Mouse (Mus musculus) embryonic facial prominence, embryonic 10.5 days (tissue): Measurements from ENCODE around the gene Ttll11. TPM values are rescaled to one million over a fixed set of nuclear protein-coding genes. Genes with fewer than 3 reads are reported as not detected.

Experiments used
- DNase-seq: peaks from one replicate; pipeline ENCODE4 v3.0.0-alpha.2; 2017; ENCODE audit warnings: low spot score
- H3K27ac ChIP-seq: fragments of 300-500 bp; sonication (generic); replicated peaks from 2 replicates; pipeline ENCODE4 v1.5.1; 2016; ENCODE audit warnings: mild to moderate bottlenecking
- H3K27me3 ChIP-seq: fragments of 300-500 bp; sonication (generic); replicated peaks from 2 replicates; pipeline ENCODE4 v1.6.1; 2016; ENCODE audit warnings: low read depth, mild to moderate bottlenecking; ENCODE audit not compliant: poor library complexity, severe bottlenecking
- H3K36me3 ChIP-seq: fragments of 300-500 bp; sonication (generic); replicated peaks from 2 replicates; pipeline ENCODE4 v1.6.1; 2016; ENCODE audit warnings: mild to moderate bottlenecking, moderate library complexity
- H3K4me1 ChIP-seq: fragments of 300-500 bp; sonication (generic); 2 replicates; pipeline ENCODE4 v1.6.1; 2016
- H3K4me3 ChIP-seq: fragments of 300-500 bp; sonication (generic); 2 replicates; pipeline ENCODE4 v1.5.1; 2016; ENCODE audit warnings: mild to moderate bottlenecking, moderate library complexity
- H3K9me3 ChIP-seq: fragments of 300-500 bp; sonication (generic); 2 replicates; pipeline ENCODE4 v1.6.1; 2016; ENCODE audit warnings: mild to moderate bottlenecking
- WGBS: fragments of 180-500 bp; shearing (Covaris S2); methylation state at CpG from one replicate; pipeline ENCODE4 v1.1.7; 2016; 5-methylcytosine and 5-hydroxymethylcytosine counted together
- polyA plus RNA-seq: library from polyadenylated mRNA; unstranded; fragments of >200 nt; fragmentation: Nextera tagmentation; extraction: Ambion mirVana; gene quantifications from 2 replicates; pipeline ENCODE4 v1.2.1, GENCODE M21; 2016

The Ttll11 gene
- polyA plus RNA-seq, 1 experiment from 2014 or later, result 0.85 TPM

DNA sequence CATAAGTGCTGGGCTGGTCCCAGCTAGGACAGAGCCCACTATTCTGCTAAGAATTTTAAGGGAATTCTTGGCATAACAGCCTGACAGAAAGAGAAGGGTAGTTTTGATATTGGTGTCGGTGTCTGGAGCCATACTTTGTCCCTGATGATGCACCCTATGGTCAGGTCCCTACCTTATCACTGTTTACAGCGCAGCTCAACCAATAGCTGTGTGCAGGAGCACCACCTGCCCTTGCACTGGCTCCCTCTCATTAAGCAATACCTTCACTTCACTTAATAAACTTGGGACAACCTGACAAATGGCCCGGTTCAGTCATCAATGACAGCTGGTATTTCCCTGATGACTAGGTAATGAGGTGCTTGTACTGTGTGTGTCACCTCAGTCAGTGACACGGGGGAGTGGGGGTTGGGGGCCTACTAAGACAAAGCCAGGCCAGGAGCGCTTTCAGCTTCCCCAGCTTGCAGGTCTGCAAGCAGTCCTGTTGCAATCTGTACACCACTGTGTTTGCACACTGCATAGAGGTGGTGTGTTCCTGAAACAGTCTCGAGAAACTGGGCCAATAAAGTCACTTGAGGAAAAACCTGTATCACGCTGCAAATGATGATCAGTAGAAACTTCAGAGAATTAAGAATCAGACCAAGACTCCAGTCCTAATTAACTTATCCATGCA, 22.1 kb downstream of the Ttll11 start:
- Histone ChIP-seq H3K36me3 (no peaks in the 10 kb centered on the region), H3K4me1 (peaks cover 4% of the 10 kb centered on the region), H3K27ac (no peak overlapping the region), H3K4me3 (no peak overlapping the region), H3K9me3 (no peaks in the 10 kb centered on the region), H3K27me3 (no peaks in the 10 kb centered on the region)
- no peak for DNase-seq
- WGBS, result 76% methylated on average over 7 of the region's 7 CpGs

DNA sequence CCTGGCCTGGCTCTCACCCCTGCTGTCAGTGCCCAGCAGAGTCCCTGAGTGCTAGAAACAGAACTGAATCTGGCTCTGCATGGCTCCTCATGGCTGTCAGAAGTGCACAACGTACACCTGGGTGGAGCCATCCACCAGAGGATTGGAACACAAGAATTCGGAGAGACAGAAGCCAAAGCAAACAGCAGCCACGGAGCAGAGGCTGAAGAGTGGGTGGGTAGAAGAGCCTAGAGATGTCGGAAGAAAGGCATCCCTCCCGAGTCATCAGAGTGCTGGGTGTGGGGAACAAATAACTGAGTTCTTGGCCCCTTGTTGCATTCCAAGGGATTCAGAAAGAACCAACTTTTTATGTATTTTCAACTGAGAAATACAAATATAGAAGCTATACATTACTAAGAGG, 24.5 kb downstream of the Ttll11 start:
- no peak for DNase-seq
- peaks cover 12% of the 10 kb centered on the region for H3K4me1 ChIP-seq
- no peak overlapping the region for H3K4me3 ChIP-seq
- no peaks in the 10 kb centered on the region for H3K9me3 ChIP-seq
- 52% methylated on average over 5 of the region's 5 CpGs for WGBS
- H3K27ac ChIP-seq, result no peak overlapping the region
- no peaks in the 10 kb centered on the region for H3K36me3 ChIP-seq
- no peaks in the 10 kb centered on the region for H3K27me3 ChIP-seq

DNA sequence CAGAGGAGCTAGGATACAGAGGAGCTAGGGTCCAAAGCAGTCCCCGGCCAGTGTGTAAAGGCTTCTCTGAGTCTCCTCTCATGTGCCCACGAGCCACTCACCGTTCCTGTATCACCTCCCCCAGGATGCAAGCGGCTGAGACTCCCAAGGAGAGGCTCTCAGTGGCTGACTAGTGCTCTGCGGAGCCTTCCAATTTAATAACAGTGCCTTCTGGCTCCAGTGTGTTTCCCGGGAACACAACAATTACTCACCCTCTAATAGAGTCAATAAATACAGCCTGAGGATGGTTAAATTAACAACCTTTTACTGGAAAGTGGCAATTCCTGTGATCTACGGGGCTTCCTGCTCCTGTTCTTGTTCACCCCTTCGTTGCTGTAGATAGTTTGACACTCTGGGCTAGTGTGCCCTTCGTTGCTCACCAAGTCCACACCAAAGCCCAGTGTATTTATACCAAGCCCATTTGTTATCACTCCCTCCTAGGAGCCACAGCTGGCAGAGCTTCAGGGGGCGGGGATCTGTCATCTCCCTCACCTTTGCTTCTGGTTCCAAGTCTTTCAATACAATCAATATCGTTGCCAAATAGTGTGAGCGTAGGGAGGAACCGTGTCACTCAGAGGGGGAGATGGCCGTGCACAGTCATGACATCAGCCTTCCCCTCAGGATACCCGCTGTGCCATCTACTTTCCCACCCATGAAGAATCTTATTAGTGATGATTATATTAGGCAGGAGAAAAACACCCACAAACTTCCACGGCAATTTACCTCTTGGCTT, 27.3 kb downstream of the Ttll11 start:
- H3K36me3 ChIP-seq, result no peaks in the 10 kb centered on the region
- no peak overlapping the region; the same call in 1 of the 2 replicates for H3K27ac ChIP-seq
- H3K4me1 ChIP-seq, result peaks cover 12% of the 10 kb centered on the region
- DNase-seq, result no peak
- no peaks in the 10 kb centered on the region for H3K27me3 ChIP-seq
- 0 out of 2 replicates have a peak, but pooled peaks cover 4% of the 10 kb centered on the region for H3K9me3 ChIP-seq
- 79% methylated on average over 16 of the region's 16 CpGs for WGBS
- no peak overlapping the region for H3K4me3 ChIP-seq

DNA sequence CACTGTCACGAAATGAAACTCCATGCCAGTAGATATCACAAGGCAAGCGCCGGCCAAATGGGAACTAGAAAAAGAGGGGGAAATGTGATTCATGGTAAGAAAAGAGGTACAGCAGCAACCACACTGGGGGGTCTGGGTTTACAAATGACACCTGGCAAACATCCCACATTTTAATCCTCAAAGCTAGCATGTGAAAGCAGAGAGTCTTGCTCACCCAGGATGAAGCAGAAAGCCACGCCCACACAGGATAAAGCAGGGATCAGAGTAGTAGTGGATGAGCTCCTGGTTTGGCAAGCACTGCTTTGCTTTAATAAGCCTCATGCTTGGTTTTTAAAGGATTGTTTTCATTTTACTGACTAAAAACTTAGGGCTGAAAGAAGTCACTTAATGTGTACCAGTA, 34.8 kb downstream of the Ttll11 start:
- DNase-seq, result no peak
- Histone ChIP-seq H3K36me3 (no peaks in the 10 kb centered on the region), H3K27me3 (no peaks in the 10 kb centered on the region), H3K4me1 (peaks cover 9% of the 10 kb centered on the region), H3K27ac (no peak overlapping the region), H3K9me3 (0 out of 2 replicates have a peak, but pooled peaks cover 4% of the 10 kb centered on the region), H3K4me3 (no peak overlapping the region)
- 90% methylated on average over 4 of the region's 4 CpGs for WGBS

DNA sequence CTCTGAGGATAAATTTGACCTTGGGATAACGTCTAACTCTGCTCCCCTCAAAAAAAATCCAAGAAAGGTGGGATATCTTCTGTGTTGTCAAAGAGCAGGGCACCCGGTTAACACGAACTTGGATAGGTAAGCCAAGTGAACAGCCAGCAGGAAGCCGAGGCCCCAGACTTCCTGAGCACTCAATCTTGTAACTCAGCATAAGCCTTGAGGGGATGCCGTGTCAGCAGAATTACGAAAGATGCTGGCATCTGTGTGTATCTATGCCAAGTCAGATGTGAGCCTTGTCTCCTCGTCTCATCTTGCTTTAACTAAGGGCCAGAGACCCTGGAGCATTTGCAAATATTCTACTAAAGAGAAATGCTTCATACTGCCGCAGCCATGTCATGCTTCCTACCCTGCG, 36.8 kb downstream of the Ttll11 start:
- no peaks in the 10 kb centered on the region for H3K27me3 ChIP-seq
- H3K4me3 ChIP-seq, result no peak overlapping the region
- no peaks in the 10 kb centered on the region for H3K9me3 ChIP-seq
- H3K27ac ChIP-seq, result no peak overlapping the region
- DNase-seq, result no peak
- peaks cover 9% of the 10 kb centered on the region for H3K4me1 ChIP-seq
- H3K36me3 ChIP-seq, result no peaks in the 10 kb centered on the region
- 81% methylated on average over 9 of the region's 9 CpGs for WGBS

DNA sequence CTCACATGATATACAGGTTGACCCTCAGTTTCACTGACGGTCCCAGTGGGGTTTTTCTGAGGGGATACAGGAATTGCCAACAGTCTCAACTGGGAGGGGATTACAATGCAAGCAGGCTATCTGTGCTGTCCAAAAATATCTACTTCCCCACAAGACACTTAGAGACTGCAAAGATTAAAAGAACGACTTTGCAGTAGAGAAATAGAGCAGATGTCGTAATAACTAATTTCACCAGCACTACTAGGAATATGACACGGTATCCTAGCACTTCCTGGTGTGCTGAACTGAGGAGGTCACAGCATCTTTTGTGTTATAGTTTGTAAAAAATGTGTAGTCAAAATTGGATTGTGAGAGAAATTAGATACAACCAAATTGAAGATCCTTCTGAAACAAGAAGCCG, 44.7 kb downstream of the Ttll11 start:
- no peaks in the 10 kb centered on the region for H3K27me3 ChIP-seq
- DNase-seq, result no peak
- H3K27ac ChIP-seq, result no peak overlapping the region
- 88% methylated on average over 5 of the region's 5 CpGs for WGBS
- H3K36me3 ChIP-seq, result no peaks in the 10 kb centered on the region
- no peak overlapping the region for H3K4me3 ChIP-seq
- H3K9me3 ChIP-seq, result no peaks in the 10 kb centered on the region
- no peaks in the 10 kb centered on the region for H3K4me1 ChIP-seq

DNA sequence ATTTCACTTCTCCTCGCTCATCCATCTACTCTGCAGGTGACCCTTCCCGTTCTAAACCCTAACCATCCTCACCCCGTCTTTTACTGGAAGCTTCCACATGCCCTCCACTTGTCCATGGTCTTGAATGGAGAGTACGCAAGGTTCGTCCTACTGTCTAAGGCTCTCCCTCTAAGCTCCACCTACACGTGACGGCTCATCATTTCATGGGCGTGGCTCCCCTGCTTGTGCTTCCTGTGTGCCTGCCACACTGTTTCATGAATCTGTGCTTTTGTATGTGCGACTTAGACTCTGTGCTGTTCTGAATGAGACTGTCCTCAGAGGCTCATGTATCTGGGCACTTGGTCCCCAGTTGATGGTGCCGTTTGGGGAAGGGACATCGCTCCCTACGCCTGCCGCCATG, 46.6 kb downstream of the Ttll11 start:
- Histone ChIP-seq H3K36me3 (no peaks in the 10 kb centered on the region), H3K4me1 (no peaks in the 10 kb centered on the region), H3K27me3 (no peaks in the 10 kb centered on the region), H3K9me3 (no peaks in the 10 kb centered on the region), H3K4me3 (no peak overlapping the region), H3K27ac (no peak overlapping the region)
- no peak for DNase-seq
- 95% methylated on average over 13 of the region's 13 CpGs for WGBS

DNA sequence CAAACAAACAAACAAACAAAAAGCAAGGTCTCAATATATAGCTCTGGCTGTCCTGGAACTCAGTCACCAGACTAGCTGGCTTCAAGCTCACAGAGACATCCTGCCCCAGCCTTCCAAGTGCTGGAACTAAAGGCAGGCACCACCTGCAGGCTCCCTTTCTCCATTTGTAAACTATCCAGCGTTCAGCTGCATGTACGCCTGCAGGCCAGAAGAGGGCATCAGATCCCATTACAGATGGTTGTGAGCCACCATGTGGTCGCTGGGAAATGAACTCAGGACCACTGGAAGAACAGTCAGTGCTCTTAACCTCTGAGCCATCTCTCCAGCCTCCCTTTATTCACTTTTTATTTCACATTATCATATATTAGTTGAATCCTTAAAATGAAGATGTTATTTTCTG, 48.1 kb downstream of the Ttll11 start:
- no peak for DNase-seq
- no peaks in the 10 kb centered on the region for H3K4me1 ChIP-seq
- H3K4me3 ChIP-seq, result no peak overlapping the region
- H3K27ac ChIP-seq, result no peak overlapping the region
- no peaks in the 10 kb centered on the region for H3K27me3 ChIP-seq
- H3K9me3 ChIP-seq, result no peaks in the 10 kb centered on the region
- no peaks in the 10 kb centered on the region for H3K36me3 ChIP-seq
- WGBS, result 68% methylated on average over 3 of the region's 3 CpGs

DNA sequence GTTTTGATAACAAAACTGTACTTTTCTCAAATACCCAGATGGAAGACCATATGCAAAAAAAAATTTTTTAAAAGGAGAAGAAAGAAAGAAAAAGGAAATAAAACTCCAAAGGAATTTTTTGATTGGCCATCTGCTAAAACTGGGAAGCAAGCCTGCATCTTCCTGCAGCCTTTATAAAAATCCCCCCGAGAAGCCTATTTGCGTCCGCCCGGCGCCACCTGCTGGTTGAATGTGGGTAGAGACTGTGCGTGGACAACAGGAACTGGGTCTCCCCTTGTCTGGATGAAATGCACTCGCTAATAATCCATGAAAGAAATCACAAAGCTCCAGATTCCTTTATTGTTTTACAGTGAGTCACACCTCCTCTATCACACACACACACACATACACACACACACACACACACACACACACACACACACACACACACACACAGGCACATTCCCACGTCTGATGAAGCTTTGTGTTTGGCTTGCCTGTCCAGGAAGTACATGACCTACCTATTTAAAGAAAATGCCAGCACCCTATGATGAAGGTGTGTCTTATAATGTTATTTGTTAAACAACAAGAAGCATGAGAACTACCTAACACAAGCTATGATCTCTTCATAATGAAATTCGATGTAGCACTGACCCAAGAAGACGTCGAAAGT, 49.1 kb downstream of the Ttll11 start:
- Histone ChIP-seq H3K27me3 (no peaks in the 10 kb centered on the region), H3K4me1 (no peaks in the 10 kb centered on the region), H3K36me3 (no peaks in the 10 kb centered on the region), H3K4me3 (no peak overlapping the region), H3K27ac (no peak overlapping the region), H3K9me3 (no peaks in the 10 kb centered on the region)
- 36% methylated on average over 11 of the region's 11 CpGs for WGBS
- DNase-seq, result peak; percentile 87

DNA sequence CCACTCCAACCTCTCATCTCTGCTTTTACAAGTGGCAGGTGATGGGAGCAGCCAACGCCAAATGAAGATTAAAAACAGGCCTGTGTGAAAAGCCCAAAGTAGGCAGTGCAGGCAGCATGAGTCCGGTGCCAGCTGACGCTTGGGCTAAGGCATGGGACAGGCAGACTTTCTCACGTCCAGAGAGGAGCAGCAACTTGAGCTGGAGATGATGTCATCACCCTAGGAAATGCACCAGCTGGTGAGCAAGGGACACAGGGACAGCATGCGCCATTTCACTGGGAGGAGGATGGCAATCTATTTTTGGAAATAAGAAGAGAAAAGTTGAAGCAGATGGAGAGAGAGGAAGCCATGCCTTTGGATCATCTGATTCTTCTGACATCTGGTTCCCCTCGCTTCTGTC, 51.6 kb downstream of the Ttll11 start:
- H3K4me3 ChIP-seq, result no peak overlapping the region
- H3K36me3 ChIP-seq, result no peaks in the 10 kb centered on the region
- no peaks in the 10 kb centered on the region for H3K27me3 ChIP-seq
- no peak overlapping the region for H3K27ac ChIP-seq
- WGBS, result 76% methylated on average over 6 of the region's 6 CpGs
- DNase-seq, result no peak
- H3K9me3 ChIP-seq, result no peaks in the 10 kb centered on the region
- H3K4me1 ChIP-seq, result no peaks in the 10 kb centered on the region

DNA sequence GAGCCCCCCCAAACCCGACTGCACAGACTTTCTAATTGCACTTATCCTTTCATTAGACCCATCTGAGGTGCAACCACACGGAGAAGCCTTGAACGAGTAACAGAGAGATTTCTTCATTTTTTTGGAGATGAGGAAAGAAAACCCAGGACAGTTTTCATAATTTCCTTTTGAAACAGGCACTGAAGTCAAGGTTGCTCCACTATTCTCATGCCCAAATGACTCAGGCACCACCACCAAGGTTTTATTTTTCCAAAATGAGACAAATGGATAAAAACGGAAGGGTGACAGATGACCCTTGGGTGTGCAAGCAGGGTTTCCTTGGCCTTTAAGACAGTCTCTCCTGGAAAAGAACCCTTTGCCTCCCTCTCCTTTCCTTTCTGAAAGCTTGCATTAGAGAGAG, 54.8 kb downstream of the Ttll11 start:
- Histone ChIP-seq H3K36me3 (no peaks in the 10 kb centered on the region), H3K9me3 (no peaks in the 10 kb centered on the region), H3K27ac (no peak overlapping the region), H3K4me1 (no peaks in the 10 kb centered on the region), H3K4me3 (no peak overlapping the region), H3K27me3 (no peaks in the 10 kb centered on the region)
- no peak for DNase-seq
- WGBS, result 76% methylated on average over 4 of the region's 4 CpGs

DNA sequence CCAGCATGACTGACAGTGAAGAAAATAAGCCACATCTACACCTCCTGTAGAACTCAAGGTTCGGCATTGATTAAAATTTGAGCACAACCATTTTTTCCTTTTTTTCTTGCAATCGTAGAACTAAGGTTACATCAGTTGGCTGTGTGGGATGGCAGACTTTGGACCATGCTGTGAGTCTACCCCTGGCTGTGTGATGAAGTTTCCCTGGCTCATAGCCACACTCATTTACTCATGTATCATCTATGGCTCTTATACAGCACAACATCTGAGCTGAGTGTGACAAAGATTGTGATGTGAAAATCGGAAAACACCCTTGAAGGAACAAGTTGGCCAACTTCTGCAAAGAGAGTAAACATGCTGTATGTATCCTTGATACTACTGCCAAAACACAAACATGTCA, 56.8 kb downstream of the Ttll11 start:
- Histone ChIP-seq H3K27ac (no peak overlapping the region), H3K4me1 (no peaks in the 10 kb centered on the region), H3K9me3 (no peaks in the 10 kb centered on the region), H3K36me3 (no peaks in the 10 kb centered on the region), H3K27me3 (no peaks in the 10 kb centered on the region), H3K4me3 (no peak overlapping the region)
- 86% methylated on average over 3 of the region's 3 CpGs for WGBS
- DNase-seq, result no peak

DNA sequence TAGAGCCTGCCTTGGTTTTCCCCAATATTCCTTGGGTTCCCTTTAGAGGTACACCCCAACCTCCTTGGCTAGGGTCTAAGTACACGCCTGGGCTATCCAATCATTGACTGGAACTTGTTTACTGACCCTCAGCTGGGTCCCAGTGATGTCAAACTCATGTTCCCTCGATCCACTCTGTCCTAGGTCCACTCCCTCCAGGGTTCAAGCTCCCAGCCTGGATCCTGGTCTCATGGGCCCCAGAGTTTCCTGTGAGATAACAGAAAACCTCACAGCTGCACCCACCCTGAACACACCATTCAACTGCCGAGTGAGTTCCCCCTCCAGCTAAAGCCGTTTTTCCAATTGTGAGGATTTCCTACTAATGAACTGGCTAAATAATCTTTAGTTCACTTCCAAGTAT, 67.6 kb downstream of the Ttll11 start:
- Histone ChIP-seq H3K9me3 (no peaks in the 10 kb centered on the region; the same call in 1 of the 2 replicates), H3K4me1 (peaks cover 14% of the 10 kb centered on the region), H3K27me3 (no peaks in the 10 kb centered on the region), H3K4me3 (no peak overlapping the region), H3K36me3 (no peaks in the 10 kb centered on the region), H3K27ac (no peak overlapping the region)
- DNase-seq, result no peak
- WGBS, result 78% methylated on average over 4 of the region's 4 CpGs
